Mouse (Mus musculus): Measurements from ENCODE around the gene Ttc22.

The Ttc22 gene

GRCm38 (mm10) chr4:106663956-106664470 is 41.8 kb downstream of the Ttc22 start:
- DNase-seq (ENCODE audit: low read depth, low spot score) = no peak

DNA sequence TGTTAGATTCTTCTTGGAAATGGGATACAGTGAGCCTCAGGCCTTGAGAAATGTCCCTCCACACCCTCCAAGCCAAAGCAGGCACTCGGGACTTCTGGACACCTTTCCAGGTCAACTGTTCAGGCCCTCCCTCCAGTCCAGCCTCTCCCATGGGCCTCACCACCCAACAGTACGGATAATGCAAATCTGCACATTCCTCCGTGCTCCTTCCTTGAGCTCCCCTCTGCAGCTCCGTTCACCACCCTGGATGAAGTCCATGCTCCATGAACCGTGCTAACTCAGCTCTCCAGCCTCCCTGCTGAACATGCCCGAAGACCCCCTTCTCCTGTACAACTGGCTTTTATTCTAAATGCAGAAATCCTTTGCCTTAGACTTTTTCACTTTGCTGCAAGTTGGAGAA is 42.5 kb downstream of the Ttc22 start:
- no peak for DNase-seq (ENCODE audit: low read depth, low spot score)

DNA sequence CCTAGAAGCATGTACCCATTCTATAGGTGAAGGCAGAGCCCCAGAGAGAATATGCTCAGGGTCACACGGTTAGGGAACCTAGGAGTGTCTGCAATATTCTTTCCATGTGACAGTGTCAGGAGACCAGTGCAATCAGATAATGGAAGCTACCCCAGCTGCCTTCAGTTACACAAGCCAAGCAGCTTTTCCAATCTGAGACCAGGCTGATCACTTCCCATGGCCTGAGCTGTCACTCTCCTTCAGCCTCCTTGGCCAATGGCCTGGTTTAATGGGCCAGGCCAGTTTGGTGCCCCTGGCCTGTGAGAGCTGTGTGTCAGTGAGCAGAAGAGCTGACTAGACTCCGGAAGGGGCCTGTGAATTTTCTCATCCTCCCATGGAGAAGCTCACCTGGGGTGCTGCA is 43.0 kb downstream of the Ttc22 start:
- DNase-seq (ENCODE audit: low read depth, low spot score) = no peak

- DNase-seq (ENCODE audit: low read depth, low spot score) = no peak
Observed at GRCm38 (mm10) chr4:106665673-106666072, 43.4 kb downstream of the Ttc22 start.

DNA sequence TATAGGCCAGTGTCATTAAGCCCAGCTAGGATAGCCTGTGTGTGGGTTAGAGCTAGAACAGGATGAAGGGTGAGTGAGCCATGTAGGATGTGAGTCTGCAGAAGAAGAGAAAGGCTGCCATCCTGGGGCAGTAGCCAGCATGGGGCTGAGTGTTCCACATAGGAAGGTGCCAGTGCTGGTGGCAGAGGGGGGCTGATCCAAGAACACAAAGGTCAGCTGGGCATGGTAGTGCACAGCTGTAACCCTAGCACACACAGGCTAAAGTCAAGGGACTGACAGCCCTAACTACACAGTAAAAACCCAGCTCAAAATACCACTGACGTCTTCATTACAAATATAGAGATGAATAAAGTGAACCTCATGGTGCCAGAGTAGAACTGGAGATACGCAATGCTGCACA is 44.3 kb downstream of the Ttc22 start:
- no peak for DNase-seq (ENCODE audit: low read depth, low spot score)

DNA sequence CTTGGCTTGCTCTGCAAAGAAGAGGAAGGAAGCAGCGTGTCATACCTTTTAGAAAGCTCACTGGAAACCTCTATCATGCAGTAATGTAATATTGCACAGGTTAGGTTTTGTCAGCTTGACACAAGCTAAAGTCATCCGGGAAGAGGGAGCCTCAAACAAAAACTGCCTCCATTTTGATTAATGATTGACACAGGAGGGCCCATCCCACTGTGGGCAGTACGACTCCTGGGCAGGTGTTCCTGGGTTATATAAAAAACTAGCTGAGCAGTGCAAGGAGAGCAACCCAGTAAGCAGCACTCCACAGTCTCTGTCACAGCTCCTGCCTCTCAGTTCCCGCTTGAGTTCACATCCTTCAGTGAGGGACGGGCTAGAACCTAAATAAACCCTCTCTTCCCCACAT is 54.5 kb downstream of the Ttc22 start:
- DNase-seq (ENCODE audit: low read depth, low spot score) = no peak

- DNase-seq (ENCODE audit: low read depth, low spot score) = peak; percentile 95
Observed at GRCm38 (mm10) chr4:106678442-106679118, 56.3 kb downstream of the Ttc22 start, which contains the start of gene Ttc4. Gene Ttc4 (minus strand): TSS chr4:106678944.

GRCm38 (mm10) chr4:106679152-106679551 is 56.9 kb downstream of the Ttc22 start:
- DNase-seq (ENCODE audit: low read depth, low spot score) = no peak

DNA sequence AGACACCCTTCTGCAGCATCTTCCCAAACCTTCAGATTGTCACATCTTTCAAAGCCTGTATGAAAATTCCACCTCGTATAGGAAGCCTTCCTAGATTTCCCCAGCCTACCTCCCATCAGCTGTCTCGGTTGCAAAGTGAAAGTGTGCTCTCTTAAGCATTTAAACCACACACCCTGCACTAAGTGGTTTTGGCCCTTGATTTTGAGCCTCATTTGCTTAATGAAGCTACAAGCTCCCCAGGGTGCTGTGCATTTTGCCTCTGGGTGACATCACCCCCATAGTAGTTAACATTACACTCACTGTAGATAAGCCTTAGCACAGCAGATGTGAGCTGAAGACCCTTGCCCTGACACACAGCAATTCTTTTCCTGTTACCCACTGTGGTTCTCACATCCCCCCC is 58.7 kb downstream of the Ttc22 start:
- no peak for DNase-seq (ENCODE audit: low read depth, low spot score)

DNA sequence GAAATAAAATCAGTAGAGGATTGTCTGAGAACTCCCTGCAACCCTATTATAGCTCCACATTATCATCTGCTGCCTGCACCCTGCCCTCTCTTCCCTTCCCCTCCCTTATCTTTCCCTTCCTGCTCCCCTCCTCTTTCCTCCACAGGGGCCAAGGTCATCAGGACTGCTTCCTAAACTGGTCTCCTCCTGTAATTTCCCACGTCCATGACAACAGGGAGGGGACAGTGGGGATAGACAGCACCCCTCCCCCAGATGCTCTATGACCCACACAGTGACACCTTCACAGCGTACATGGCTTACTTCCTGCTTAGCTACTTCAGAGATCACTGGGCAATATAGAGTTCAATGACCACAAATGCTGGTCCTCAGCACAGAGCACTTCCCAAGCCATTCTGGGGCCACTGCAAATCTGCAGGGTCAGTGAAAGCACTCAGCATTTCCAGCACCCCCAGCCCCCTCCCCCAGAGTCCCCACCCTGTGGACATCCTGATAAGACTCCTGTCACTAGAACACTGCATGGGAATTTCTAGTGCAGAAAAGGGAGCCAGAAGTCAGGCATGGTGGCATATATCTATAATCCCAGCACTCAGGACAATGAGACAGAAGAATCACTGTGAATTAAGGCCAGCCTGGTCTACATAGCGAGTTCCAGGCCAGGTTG is 66.5 kb downstream of the Ttc22 start:
- no peak for DNase-seq (ENCODE audit: low read depth, low spot score)

Data from brain, adult 2 months (tissue).